Mouse (Mus musculus) kidney, embryonic 16.5 days (tissue): ENCODE results near the gene C2cd3. TPM values are rescaled to one million over a fixed set of nuclear protein-coding genes. Genes with fewer than 3 reads are reported as not detected.

ENCODE experiments used
- ATAC-seq: fragments of 200-750 bp; cut with Nextera tagmentation; 2 replicates; pipeline ENCODE4 v1.8.0; 2017; ENCODE audit warnings: moderate TSS enrichment; ENCODE audit not compliant: low FRiP score, low TSS enrichment
- H3K27ac ChIP-seq: fragments of 300-500 bp; sonication (generic); 2 replicates; pipeline ENCODE4 v1.5.1; 2014; ENCODE audit warnings: low read length
- H3K27me3 ChIP-seq: fragments of 300-500 bp; sonication (generic); 2 replicates; pipeline ENCODE4 v1.6.1; 2014; ENCODE audit warnings: low read length, control low read depth, mixed read lengths; ENCODE audit not compliant: insufficient read depth
- H3K36me3 ChIP-seq: fragments of 300-500 bp; sonication (generic); 2 replicates; pipeline ENCODE4 v1.6.1; 2014; ENCODE audit warnings: low read length, control low read depth, mixed read lengths; ENCODE audit not compliant: insufficient read depth
- H3K4me1 ChIP-seq: fragments of 300-500 bp; sonication (generic); 2 replicates; pipeline ENCODE4 v1.6.1; 2014; ENCODE audit warnings: low read length, control low read depth, mixed read lengths; ENCODE audit not compliant: insufficient read depth
- H3K4me2 ChIP-seq: fragments of 300-500 bp; sonication (generic); replicated peaks from 2 replicates; pipeline ENCODE4 v1.6.1; 2014; ENCODE audit warnings: low read depth, low read length
- H3K4me3 ChIP-seq: fragments of 300-500 bp; sonication (generic); 2 replicates; pipeline ENCODE4 v1.5.1; 2014; ENCODE audit warnings: mild to moderate bottlenecking, low read length
- H3K9ac ChIP-seq: fragments of 300-500 bp; sonication (generic); replicated peaks from 2 replicates; pipeline ENCODE4 v1.6.1; 2014; ENCODE audit warnings: low read length
- H3K9me3 ChIP-seq: fragments of 300-500 bp; sonication (generic); 2 replicates; pipeline ENCODE4 v1.6.1; 2016; ENCODE audit warnings: low read length, control low read depth
- WGBS: fragments of 180-500 bp; shearing (Covaris S2); extraction: QIAGEN DNeasy Blood & Tissue Kit; methylation state at CpG from one replicate; pipeline ENCODE4 v1.1.7; 2014; 5-methylcytosine and 5-hydroxymethylcytosine counted together
- polyA plus RNA-seq: library from polyadenylated mRNA; unstranded; fragments of >200 nt; fragmentation: Nextera tagmentation; extraction: Ambion mirVana; gene quantifications from 2 replicates; pipeline ENCODE4 v1.2.1, GENCODE M21; 2015

Gene C2cd3
- polyA plus RNA-seq, 1 experiment from 2014 or later, result 23.6 TPM

DNA sequence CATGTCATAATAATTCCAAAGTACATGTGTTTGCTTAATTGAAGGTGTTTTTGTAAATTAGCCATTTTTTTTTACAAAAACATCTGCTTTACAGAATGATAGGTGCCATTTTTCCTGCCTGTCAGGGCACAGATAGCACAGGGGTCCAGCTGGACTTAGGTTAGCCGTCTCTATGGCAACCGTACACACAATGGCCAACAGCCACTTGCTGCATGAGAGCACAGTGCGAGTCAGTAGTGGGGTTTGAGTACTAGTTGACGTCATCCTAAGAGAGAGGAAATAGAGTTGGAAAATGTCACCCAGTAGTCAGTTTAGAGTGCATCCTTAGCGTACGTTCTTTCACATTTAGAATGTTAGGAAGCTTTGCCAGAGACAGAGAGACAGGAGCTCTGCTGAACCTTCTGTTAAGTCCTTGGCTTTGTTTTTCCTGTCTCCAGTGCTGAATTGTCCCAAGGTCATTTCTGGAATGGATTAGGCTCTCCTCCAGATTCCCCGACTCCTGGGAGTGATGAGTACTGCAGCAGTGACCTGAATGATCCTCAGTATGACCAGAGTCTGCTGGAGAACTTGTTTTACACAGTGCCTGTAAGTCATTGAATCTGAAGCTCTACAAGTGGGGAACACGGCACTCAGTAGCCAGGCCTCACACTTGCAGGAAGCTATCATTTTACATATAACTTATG lies 27.3 kb downstream of the C2cd3 start:
- peaks cover 20% of the 10 kb centered on the region for H3K36me3 ChIP-seq

DNA sequence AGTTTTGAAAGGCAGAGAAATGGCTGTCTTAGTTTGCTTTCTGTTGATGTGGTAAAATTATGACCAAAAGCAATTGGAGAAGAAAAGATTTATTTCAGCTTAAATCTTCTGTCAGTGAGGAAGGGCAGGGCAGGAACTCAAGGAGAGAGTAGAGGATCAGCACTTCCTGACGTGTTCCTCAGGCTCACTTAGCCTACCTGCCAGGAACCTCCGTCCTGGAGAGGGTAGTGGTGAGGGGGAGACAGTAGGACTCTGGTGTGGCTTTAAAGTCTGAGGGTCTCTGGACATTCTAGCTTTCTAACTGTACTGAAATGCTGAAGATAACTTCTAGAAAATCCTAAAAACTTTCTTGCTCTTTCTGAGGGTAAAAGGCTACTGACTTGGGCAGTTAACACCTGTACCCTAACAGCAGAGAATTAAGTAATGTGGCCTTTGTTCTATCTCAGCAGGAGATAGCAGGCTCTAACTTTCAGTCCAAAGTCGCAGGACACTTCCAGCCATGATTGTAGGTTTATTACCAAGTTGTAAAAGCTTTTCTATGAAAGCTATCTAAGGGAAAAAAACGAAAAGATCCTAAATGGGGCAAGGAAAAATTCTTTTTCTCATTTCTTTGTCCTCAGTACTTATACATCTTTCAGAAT lies 29.0 kb downstream of the C2cd3 start:
- H3K4me1 ChIP-seq, result no peaks in the 10 kb centered on the region
- ATAC-seq, result no peak
- H3K27me3 ChIP-seq, result no peaks in the 10 kb centered on the region
- H3K4me3 ChIP-seq, result no peak overlapping the region
- 30% methylated on average over 4 of the region's 4 CpGs for WGBS
- H3K36me3 ChIP-seq, result peaks cover 25% of the 10 kb centered on the region
- H3K4me2 ChIP-seq, result no peak overlapping the region
- H3K9ac ChIP-seq, result no peak overlapping the region
- H3K9me3 ChIP-seq, result no peaks in the 10 kb centered on the region
- H3K27ac ChIP-seq, result no peak overlapping the region

More for the DNA sequence above, 27.3 kb downstream of the C2cd3 start:
- 73% methylated on average over 8 of the region's 8 CpGs for WGBS
- Histone ChIP-seq H3K4me2 (no peak overlapping the region), H3K27me3 (no peaks in the 10 kb centered on the region), H3K27ac (no peak overlapping the region), H3K4me1 (no peaks in the 10 kb centered on the region), H3K9me3 (no peaks in the 10 kb centered on the region), H3K4me3 (no peak overlapping the region), H3K9ac (no peak overlapping the region)
- ATAC-seq, result no peak

DNA sequence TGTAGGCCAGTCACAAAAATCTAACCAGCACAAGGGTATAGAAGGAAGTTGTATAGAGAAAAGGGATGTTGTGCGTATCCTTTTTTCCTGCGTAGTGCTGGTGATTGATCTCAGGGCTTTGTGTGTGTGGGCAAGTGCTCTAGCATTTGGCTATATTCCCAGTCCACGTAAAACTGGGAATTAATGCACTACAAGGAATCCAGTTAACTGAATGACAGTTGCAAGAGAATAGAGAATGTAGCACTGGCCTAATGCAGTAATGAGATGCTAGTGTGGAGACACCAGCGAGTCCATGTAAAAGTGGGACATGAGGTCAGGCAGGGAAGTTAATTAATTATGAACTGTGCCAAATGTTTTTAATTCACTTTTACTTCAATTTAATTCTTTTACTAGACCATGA lies 30.7 kb downstream of the C2cd3 start:
- no peak for ATAC-seq
- no peak overlapping the region for H3K27ac ChIP-seq
- H3K36me3 ChIP-seq, result peaks cover 34% of the 10 kb centered on the region
- no peaks in the 10 kb centered on the region for H3K9me3 ChIP-seq
- no peak overlapping the region for H3K4me3 ChIP-seq
- H3K9ac ChIP-seq, result no peak overlapping the region
- no peaks in the 10 kb centered on the region for H3K4me1 ChIP-seq
- WGBS, result 76% methylated on average over 4 of the region's 4 CpGs
- H3K4me2 ChIP-seq, result no peak overlapping the region
- H3K27me3 ChIP-seq, result no peaks in the 10 kb centered on the region

DNA sequence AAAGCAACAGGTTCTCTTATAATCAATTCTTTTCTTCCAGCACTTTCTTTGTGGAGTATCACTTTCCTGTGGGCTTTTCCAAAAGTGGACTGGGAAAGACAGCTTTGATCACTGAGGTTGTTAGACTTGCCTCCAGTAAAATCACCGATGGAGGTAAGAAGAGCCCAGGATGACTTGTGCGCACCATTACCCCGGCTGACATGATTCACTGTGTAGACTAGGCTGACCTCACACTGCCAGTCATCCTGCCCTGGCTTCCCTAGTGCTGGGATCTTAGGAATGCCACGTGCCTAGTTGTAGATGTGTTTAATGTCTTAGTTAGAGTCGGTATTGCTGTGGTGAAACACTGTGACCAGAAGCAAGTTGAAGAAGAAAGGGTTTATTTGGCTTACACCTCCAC lies 35.6 kb downstream of the C2cd3 start:
- 0 out of 2 replicates have a peak, but pooled peaks have one; percentile 42 for ATAC-seq
- 55% methylated on average over 5 of the region's 5 CpGs for WGBS

DNA sequence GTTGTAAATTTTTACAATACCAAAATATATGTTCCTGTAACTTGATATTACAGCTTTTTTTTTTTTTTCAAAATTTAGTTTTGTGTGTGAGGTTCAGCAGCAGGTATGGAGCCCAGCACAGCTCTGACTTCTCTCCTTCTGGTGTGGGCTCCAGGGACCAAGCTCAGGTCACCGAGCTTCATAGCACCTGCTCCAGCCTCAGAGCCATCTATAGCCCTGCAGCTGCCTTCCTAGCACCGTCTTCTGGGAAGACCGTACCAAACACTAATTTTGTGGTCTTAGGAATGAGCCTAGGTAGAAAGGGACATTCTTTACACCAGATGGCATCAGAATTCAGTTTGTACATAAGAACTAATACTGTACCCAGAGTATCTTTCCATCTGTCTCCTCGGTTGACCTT lies 36.7 kb downstream of the C2cd3 start:
- no peak for ATAC-seq
- H3K4me3 ChIP-seq, result no peak overlapping the region
- H3K27me3 ChIP-seq, result no peaks in the 10 kb centered on the region
- 92% methylated on average over 4 of the region's 4 CpGs for WGBS
- H3K9me3 ChIP-seq, result no peaks in the 10 kb centered on the region
- H3K4me2 ChIP-seq, result no peak overlapping the region
- no peaks in the 10 kb centered on the region for H3K4me1 ChIP-seq
- no peak overlapping the region for H3K27ac ChIP-seq
- peaks cover 58% of the 10 kb centered on the region for H3K36me3 ChIP-seq
- no peak overlapping the region for H3K9ac ChIP-seq

More for the DNA sequence above, 35.6 kb downstream of the C2cd3 start:
- H3K4me2 ChIP-seq, result no peak overlapping the region
- H3K4me1 ChIP-seq, result no peaks in the 10 kb centered on the region
- peaks cover 55% of the 10 kb centered on the region for H3K36me3 ChIP-seq
- no peaks in the 10 kb centered on the region for H3K9me3 ChIP-seq
- H3K27ac ChIP-seq, result no peak overlapping the region
- H3K4me3 ChIP-seq, result no peak overlapping the region
- no peaks in the 10 kb centered on the region for H3K27me3 ChIP-seq
- no peak overlapping the region for H3K9ac ChIP-seq

DNA sequence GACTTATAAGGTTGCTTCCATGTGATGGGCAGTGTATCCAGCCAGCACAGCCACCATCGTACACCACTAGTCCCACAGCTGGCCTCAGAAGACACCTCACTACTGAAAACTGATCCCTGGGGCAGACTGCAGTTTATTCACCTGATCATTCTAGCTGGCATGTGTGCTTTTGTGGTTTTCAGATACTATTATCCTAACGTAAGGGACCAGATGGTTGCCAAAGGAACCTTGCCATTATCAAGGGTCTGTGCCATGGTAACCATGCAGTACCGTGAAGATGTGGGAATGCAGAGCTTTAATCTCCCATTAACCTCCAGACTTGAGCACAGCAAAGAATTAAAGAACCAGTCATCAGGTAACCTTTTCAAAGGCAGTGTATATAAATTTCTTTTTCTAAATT lies 53.8 kb downstream of the C2cd3 start:
- WGBS, result 88% methylated on average over 3 of the region's 3 CpGs

DNA sequence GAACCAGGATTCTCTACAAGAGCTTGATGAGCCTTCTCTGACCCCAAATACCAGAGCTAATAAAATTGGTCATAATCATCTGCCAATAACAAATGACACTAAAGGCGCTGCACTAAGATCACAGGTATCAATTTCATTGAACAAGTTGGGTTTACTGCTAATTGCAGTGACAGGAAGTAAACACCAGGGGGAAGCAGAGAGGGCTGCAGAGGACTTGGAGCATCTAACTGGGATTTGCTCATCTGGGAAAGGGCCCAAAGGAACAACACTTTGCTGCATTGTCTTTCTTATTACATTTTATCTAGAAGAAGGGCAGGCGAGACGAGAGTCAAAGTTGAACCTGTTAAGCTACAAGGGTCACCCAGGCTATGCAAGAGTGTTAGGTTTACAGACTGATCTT lies 57.1 kb downstream of the C2cd3 start:
- Histone ChIP-seq H3K4me3 (no peak overlapping the region), H3K9ac (no peak overlapping the region), H3K9me3 (no peaks in the 10 kb centered on the region), H3K4me2 (no peak overlapping the region), H3K4me1 (no peaks in the 10 kb centered on the region), H3K27me3 (no peaks in the 10 kb centered on the region), H3K27ac (no peak overlapping the region), H3K36me3 (peaks cover 69% of the 10 kb centered on the region)
- no peak for ATAC-seq
- WGBS, result 55% methylated on average over 3 of the region's 3 CpGs

More for the DNA sequence above, 53.8 kb downstream of the C2cd3 start:
- Histone ChIP-seq H3K9ac (no peak overlapping the region), H3K9me3 (no peaks in the 10 kb centered on the region), H3K4me3 (no peak overlapping the region), H3K4me1 (no peaks in the 10 kb centered on the region), H3K4me2 (no peak overlapping the region), H3K36me3 (peaks cover 64% of the 10 kb centered on the region), H3K27ac (no peak overlapping the region), H3K27me3 (no peaks in the 10 kb centered on the region)
- ATAC-seq, result no peak

DNA sequence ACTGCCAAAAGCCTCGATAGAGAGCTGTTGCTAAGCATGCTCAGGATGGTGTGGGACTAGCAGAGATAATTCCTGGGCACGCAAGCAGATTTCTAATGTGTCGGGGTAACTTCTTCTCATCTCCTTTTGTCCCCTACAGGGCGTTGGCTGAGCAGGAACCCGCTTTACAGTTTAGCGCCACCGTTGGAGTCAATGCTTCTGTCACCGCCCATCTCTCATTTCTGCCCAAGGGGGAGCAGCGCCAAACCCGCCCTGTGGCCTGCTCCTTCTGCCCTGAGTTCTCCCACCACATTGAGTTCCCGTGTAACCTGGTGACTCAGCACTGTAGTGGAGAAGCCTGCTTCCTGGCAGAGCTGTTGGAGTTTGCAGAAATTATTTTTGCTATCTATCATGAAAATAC lies 57.9 kb downstream of the C2cd3 start:
- Histone ChIP-seq H3K4me1 (no peaks in the 10 kb centered on the region), H3K27me3 (no peaks in the 10 kb centered on the region), H3K36me3 (peaks cover 61% of the 10 kb centered on the region), H3K4me2 (no peak overlapping the region), H3K27ac (no peak overlapping the region), H3K9ac (no peak overlapping the region), H3K9me3 (no peaks in the 10 kb centered on the region), H3K4me3 (no peak overlapping the region)
- ATAC-seq, result no peak
- 95% methylated on average over 11 of the region's 11 CpGs for WGBS

DNA sequence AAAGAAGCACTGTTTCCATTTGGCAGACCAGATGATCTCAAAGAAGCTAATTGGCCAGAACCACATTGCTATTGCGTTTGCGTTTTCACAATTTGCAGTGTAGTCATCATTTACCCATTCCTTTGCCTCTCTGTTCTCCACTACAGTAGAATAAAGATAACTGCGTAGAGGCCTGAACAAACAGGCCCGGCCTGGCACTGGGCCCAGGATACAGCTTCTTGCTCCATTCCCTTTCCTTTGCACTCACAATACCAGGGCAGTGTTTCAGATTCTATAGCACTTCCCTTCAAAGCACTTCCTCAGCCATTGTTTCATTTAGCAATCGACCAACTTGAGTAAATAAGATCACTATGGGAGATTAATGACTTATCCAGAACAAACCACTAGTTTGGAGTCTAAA lies 59.1 kb downstream of the C2cd3 start:
- Histone ChIP-seq H3K4me2 (no peak overlapping the region), H3K9ac (no peak overlapping the region), H3K9me3 (no peaks in the 10 kb centered on the region), H3K36me3 (peaks cover 59% of the 10 kb centered on the region), H3K4me1 (no peaks in the 10 kb centered on the region), H3K27me3 (no peaks in the 10 kb centered on the region), H3K27ac (no peak overlapping the region), H3K4me3 (no peak overlapping the region)
- no peak for ATAC-seq
- WGBS, result 87% methylated on average over 5 of the region's 5 CpGs

DNA sequence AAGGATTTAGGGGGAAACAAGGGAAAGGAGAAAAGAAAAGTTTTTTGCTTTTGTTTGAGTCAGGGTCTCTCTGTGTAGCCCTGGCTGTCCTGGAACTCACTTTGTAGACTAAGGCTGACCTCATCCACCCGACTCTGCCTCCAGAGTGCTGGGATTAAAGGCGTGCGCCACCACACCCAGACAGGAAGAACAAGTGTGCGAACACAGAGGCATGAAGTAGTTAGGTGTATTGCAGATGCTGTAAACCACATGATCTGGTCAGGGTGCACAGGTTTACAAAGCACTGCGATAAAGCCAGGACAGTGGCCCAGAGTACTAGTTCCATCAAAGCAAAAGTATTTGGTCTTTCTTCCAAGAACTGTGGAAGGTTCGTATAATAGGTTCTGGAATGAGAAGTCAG lies 61.3 kb downstream of the C2cd3 start:
- WGBS, result 86% methylated on average over 6 of the region's 6 CpGs
- Histone ChIP-seq H3K27ac (no peak overlapping the region), H3K4me3 (no peak overlapping the region), H3K27me3 (no peaks in the 10 kb centered on the region), H3K9ac (no peak overlapping the region), H3K4me1 (no peaks in the 10 kb centered on the region), H3K36me3 (peaks cover 60% of the 10 kb centered on the region), H3K9me3 (no peaks in the 10 kb centered on the region), H3K4me2 (no peak overlapping the region)
- ATAC-seq, result no peak
